Mouse (Mus musculus) embryonic facial prominence, embryonic 15.5 days (tissue): ENCODE measurements around the gene 2210408I21Rik. TPM values are rescaled to one million over a fixed set of nuclear protein-coding genes. Genes with fewer than 3 reads are reported as not detected.
"Not testable (repeated sequence)": the region's sequence is repeated elsewhere in the genome, so short reads cannot be mapped to it uniquely, and the experiment has no call there.

Source experiments
- ATAC-seq: fragments of 200-750 bp; cut with Nextera tagmentation; 2 replicates; pipeline ENCODE4 v1.8.0; 2017; ENCODE audit warnings: low read depth, moderate TSS enrichment; ENCODE audit not compliant: insufficient number of reproducible peaks, low FRiP score, low TSS enrichment
- H3K27ac ChIP-seq: fragments of 300-500 bp; sonication (generic); replicated peaks from 2 replicates; pipeline ENCODE4 v1.5.1; 2015; ENCODE audit warnings: mild to moderate bottlenecking, inconsistent platforms
- H3K27me3 ChIP-seq: fragments of 300-500 bp; sonication (generic); 2 replicates; pipeline ENCODE4 v1.6.1; 2015; ENCODE audit warnings: inconsistent platforms
- H3K36me3 ChIP-seq: fragments of 300-500 bp; sonication (generic); 2 replicates; pipeline ENCODE4 v1.6.1; 2015; ENCODE audit warnings: mild to moderate bottlenecking, inconsistent platforms
- H3K4me1 ChIP-seq: fragments of 300-500 bp; sonication (generic); 2 replicates; pipeline ENCODE4 v1.6.1; 2015; ENCODE audit warnings: inconsistent platforms
- H3K4me2 ChIP-seq: fragments of 300-500 bp; sonication (generic); replicated peaks from 2 replicates; pipeline ENCODE4 v1.6.1; 2015; ENCODE audit warnings: mild to moderate bottlenecking, inconsistent platforms
- H3K4me3 ChIP-seq: fragments of 300-500 bp; sonication (generic); replicated peaks from 2 replicates; pipeline ENCODE4 v1.5.1; 2015; ENCODE audit warnings: mild to moderate bottlenecking, inconsistent platforms
- H3K9ac ChIP-seq: fragments of 300-500 bp; sonication (generic); 2 replicates; pipeline ENCODE4 v1.6.1; 2015; ENCODE audit warnings: inconsistent platforms
- H3K9me3 ChIP-seq: fragments of 300-500 bp; sonication (generic); replicated peaks from 2 replicates; pipeline ENCODE4 v1.6.1; 2016; ENCODE audit warnings: inconsistent platforms
- WGBS: fragments of 180-500 bp; shearing (Covaris S2); methylation state at CpG from one replicate; pipeline ENCODE4 v1.1.7; 2015; 5-methylcytosine and 5-hydroxymethylcytosine counted together
- polyA plus RNA-seq: library from polyadenylated mRNA; unstranded; fragments of >200 nt; fragmentation: Nextera tagmentation; extraction: Ambion mirVana; gene quantifications from 2 replicates; pipeline ENCODE4 v1.2.1, GENCODE M21; 2015

2210408I21Rik gene
- polyA plus RNA-seq, result 10.7 and 11.0 TPM in 2 replicates

DNA sequence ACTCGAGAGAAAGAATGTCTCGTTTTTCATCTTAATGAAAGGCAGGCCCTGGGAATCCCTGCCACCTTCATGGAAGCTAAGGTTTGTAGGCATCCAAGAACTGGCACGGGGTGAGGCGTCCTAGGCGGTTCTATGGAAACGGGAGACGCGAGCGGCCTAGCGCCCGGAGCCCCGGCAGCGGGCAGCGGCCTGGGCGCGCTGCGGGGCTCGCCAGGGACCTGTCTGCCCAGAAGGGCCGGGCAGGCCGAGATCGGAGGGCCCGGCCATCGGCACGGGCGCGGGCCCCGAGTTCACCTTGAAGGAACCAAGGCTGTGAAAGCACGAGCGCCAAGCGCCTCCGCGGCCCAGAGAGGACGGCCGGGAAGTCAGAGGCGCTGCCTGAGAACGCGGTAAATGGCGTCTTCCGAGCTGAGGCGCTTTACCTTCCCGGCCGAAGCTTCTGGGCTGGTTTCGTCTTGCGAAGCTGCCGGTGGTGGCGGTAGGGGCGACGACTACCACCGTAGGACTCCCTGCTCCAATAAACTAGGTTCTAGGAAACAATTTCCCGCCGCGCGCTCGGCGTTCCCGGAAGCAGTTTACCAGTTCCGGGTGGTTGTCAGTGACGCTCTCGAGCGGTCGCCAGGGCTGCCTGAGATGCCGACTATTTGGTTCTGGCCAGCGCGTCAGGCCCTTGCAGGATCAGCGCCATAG, at the start of gene 2210408I21Rik, which contains the start of gene Slf1:
Gene 2210408I21Rik (plus strand): TSS at position 610 of the 690 bp plus-strand sequence.
Gene Slf1 (minus strand): TSS at position 543 of the 690 bp plus-strand sequence.
- Histone ChIP-seq H3K36me3 (no peaks in the 10 kb centered on the region), H3K4me2 (peak within 1 kb of the TSS; percentile 58), H3K9ac (peak within 1 kb of the TSS; percentile 82), H3K4me1 (0 out of 2 replicates have a peak, but pooled peaks cover 5% of the 10 kb centered on the region), H3K4me3 (peak within 1 kb of the TSS; percentile 75), H3K9me3 (no peaks in the 10 kb centered on the region), H3K27ac (peak within 1 kb of the TSS; percentile 88), H3K27me3 (no peaks in the 10 kb centered on the region)
- under 1% methylated on average over 65 of the region's 65 CpGs for WGBS
- ATAC-seq, result peak; percentile 96

DNA sequence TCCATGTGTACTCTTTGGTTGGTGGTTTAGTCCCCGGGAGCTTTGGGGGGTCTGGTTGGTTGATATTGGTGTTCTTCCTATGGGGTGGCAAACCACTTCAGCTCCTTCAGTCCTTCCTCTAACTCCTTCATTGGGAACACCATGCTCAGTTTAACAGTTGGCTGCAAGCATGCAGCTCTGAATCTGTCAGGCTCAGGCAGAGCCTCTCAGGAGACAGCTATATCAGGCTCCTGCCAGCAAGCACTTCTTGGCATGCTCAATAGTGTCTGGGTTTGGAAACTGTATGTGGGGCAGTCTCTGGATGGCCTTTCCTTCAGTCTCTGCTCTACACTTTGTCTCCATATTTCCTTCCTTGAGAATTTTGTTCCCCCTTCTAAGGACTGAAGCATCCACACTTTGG, 42.5 kb upstream of the 2210408I21Rik start:
- 97% methylated on average over 1 of the region's 1 CpGs for WGBS
- ATAC-seq, H3K4me1 ChIP-seq: not testable (repeated sequence)

DNA sequence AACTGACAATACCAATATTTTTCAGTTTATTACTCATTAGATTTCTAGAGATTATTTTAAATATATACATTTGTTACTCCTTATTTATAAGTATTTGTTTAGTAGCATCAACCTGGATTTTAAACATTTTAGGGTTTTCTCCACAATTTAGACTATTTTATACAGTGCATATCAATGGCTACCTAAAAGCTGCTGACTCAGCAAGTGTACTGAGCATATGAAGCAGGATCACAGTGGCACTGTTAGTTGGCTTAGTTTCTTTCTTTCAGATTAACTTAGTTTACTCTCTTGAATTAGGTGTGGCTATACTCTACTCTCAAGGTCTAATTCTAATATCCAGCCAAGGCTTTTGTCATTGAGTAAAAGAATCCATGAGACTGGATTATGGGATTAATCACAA, 27.6 kb upstream of the 2210408I21Rik start:
- Histone ChIP-seq H3K4me2 (no peak overlapping the region), H3K9ac (no peak overlapping the region), H3K27me3 (no peaks in the 10 kb centered on the region), H3K4me1 (no peaks in the 10 kb centered on the region), H3K9me3 (no peaks in the 10 kb centered on the region), H3K27ac (no peak overlapping the region), H3K36me3 (peaks cover 10% of the 10 kb centered on the region; the same call in 1 of the 2 replicates), H3K4me3 (no peak overlapping the region)
- no peak for ATAC-seq

More for the DNA sequence above, 42.5 kb upstream of the 2210408I21Rik start:
- not testable (repeated sequence) for H3K36me3 ChIP-seq, H3K9ac ChIP-seq, H3K27me3 ChIP-seq, H3K27ac ChIP-seq, H3K4me2 ChIP-seq, H3K4me3 ChIP-seq, H3K9me3 ChIP-seq

DNA sequence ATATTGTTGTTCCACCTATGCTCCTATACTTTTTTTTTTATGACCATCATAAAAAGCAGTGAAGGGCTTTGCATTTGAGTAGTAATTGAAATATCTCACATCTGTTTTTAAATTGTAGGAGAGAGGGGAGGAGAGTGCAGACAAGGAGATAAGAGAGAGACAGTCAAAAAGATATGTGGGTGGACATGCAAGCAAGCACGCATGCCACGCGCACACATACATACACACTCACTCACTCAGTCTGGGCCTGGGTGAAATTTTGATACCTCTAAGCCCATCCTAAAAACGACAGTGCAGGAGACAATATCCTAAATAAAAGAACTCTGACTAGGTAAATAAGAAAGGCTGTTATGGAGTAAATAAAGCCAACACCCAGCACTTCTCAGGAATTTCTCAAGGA, 16.6 kb upstream of the 2210408I21Rik start:
- ATAC-seq, result no peak
- H3K4me3 ChIP-seq, result no peak overlapping the region
- H3K27ac ChIP-seq, result no peak overlapping the region
- no peaks in the 10 kb centered on the region for H3K4me1 ChIP-seq
- 93% methylated on average over 4 of the region's 4 CpGs for WGBS
- H3K9ac ChIP-seq, result no peak overlapping the region
- no peaks in the 10 kb centered on the region for H3K36me3 ChIP-seq
- no peaks in the 10 kb centered on the region for H3K9me3 ChIP-seq
- H3K4me2 ChIP-seq, result no peak overlapping the region
- H3K27me3 ChIP-seq, result no peaks in the 10 kb centered on the region

DNA sequence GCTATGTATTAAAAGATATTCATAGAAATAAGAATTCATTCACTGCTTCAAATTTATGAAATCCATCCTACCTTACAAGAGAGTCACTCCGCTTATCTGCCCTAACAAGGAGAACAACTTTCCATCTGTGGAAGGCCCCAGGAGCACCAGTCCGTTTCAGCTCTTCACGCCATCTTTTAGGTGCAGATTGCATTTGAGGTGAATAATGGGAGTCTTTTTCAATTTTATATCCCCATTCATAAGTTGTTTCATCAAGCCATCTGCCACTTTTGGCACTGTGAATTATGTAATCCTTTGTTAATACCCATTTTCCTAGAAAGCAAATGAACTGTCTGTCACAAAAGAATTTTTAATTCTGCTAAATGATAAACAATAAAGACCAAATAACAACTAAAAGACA, 10.2 kb upstream of the 2210408I21Rik start:
- H3K9me3 ChIP-seq, result no peaks in the 10 kb centered on the region
- no peaks in the 10 kb centered on the region for H3K4me1 ChIP-seq
- no peak overlapping the region for H3K4me3 ChIP-seq
- H3K36me3 ChIP-seq, result peaks cover 7% of the 10 kb centered on the region; the same call in 1 of the 2 replicates
- H3K9ac ChIP-seq, result no peak overlapping the region
- no peak overlapping the region for H3K4me2 ChIP-seq
- 94% methylated on average over 3 of the region's 3 CpGs for WGBS
- H3K27ac ChIP-seq, result no peak overlapping the region
- ATAC-seq, result no peak
- H3K27me3 ChIP-seq, result no peaks in the 10 kb centered on the region

DNA sequence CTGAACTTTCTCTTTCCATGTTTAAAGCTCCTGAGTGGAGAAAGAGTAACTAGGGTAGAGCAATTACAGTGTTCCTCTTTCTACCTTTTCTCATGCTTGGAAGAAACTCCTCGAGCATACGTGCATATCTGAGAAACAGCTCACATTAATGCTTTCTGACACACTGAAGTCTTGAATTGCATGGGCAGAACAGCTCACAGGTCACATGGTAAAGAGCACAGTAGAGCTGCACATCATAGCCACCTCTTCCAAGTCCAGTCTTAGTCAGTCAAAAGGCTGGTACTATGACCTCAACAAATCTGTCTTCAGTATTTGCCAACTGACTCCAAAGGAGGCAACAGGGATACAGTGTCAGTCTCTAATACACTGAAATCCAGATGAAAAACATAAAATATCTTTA, 7.1 kb upstream of the 2210408I21Rik start:
- no peak for ATAC-seq
- Histone ChIP-seq H3K4me2 (no peak overlapping the region), H3K9ac (no peak overlapping the region), H3K36me3 (peaks cover 7% of the 10 kb centered on the region; the same call in 1 of the 2 replicates), H3K9me3 (no peaks in the 10 kb centered on the region), H3K4me1 (no peaks in the 10 kb centered on the region), H3K4me3 (no peak overlapping the region), H3K27me3 (no peaks in the 10 kb centered on the region), H3K27ac (no peak overlapping the region)
- 64% methylated on average over 2 of the region's 2 CpGs for WGBS

DNA sequence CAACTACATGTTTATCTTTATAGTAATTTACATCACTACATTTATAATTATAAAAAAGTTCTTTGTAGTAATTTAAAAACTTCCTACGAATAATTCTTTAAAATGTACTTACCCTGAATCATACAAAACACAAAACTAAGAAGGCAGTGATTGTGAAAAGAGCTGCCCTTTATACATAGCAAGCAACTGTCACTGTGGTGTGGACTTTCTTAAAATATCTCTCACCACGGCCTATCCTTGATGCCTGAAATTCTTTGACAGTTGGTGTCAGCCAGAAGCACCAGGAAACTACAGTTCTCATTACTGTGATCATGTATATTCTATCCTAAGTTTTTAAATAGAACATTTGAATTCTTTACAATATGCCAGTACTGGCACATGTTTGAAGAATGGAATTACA, 4.2 kb upstream of the 2210408I21Rik start:
- Histone ChIP-seq H3K9me3 (no peaks in the 10 kb centered on the region), H3K4me1 (0 out of 2 replicates have a peak, but pooled peaks cover under 1% of the 10 kb centered on the region), H3K4me3 (no peak overlapping the region), H3K36me3 (no peaks in the 10 kb centered on the region), H3K27ac (no peak overlapping the region), H3K9ac (no peak overlapping the region), H3K4me2 (no peak overlapping the region), H3K27me3 (no peaks in the 10 kb centered on the region)
- WGBS, result 79% methylated on average over 2 of the region's 2 CpGs
- no peak for ATAC-seq

DNA sequence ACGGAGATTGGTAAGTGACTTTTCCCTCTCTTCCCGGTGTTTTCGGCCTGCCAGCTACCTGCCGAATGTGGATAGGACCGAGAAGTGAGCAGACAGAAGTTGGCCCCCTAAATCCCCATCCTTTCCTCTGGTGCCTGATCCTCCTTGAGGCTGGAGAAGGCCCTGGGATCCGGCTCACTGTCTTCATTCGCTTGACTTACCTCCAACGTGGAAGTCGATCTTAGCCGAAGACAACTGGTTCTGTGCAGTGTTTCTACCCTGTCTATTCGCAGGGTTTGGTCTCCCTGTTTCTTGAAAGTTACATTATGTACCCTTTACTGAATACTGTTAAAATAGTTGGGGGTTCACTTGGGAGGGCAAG, 261 bp downstream of the 2210408I21Rik start:
- Histone ChIP-seq H3K27me3 (no peaks in the 10 kb centered on the region), H3K9ac (peak overlapping the region; percentile 47), H3K36me3 (no peaks in the 10 kb centered on the region), H3K27ac (peak overlapping the region; percentile 88; the same call in 1 of the 2 replicates), H3K4me2 (peak overlapping the region; percentile 53), H3K4me3 (peak overlapping the region; percentile 75), H3K9me3 (no peaks in the 10 kb centered on the region), H3K4me1 (0 out of 2 replicates have a peak, but pooled peaks cover 5% of the 10 kb centered on the region)
- WGBS, result under 1% methylated on average over 11 of the region's 11 CpGs
- ATAC-seq, result peak; percentile 64; the same call in 1 of the 2 replicates

DNA sequence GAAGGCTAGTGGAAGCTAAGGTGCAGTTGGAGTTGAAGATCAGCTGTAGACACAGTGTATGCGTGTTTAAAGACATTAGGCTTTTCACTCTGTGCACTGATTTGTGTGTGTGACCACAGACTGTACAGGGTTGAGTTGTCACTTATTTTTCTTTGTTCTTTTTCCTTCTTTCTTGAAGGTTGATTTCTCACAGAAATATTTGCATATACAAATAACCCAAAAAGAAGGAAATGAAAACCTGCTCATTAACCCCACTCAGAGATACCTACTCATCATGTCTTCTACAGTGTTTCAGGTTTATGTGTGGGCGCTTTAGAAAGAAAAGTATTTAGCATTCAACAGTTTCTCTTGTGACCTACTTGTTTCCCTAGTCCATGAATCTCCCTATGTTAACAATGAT, 5.5 kb downstream of the 2210408I21Rik start:
- Histone ChIP-seq H3K27me3 (no peaks in the 10 kb centered on the region), H3K4me3 (no peak overlapping the region), H3K9me3 (no peaks in the 10 kb centered on the region), H3K36me3 (no peaks in the 10 kb centered on the region), H3K4me2 (no peak overlapping the region), H3K4me1 (0 out of 2 replicates have a peak, but pooled peaks cover 5% of the 10 kb centered on the region), H3K27ac (no peak overlapping the region), H3K9ac (no peak overlapping the region)
- WGBS, result 94% methylated on average over 2 of the region's 2 CpGs
- ATAC-seq, result no peak

DNA sequence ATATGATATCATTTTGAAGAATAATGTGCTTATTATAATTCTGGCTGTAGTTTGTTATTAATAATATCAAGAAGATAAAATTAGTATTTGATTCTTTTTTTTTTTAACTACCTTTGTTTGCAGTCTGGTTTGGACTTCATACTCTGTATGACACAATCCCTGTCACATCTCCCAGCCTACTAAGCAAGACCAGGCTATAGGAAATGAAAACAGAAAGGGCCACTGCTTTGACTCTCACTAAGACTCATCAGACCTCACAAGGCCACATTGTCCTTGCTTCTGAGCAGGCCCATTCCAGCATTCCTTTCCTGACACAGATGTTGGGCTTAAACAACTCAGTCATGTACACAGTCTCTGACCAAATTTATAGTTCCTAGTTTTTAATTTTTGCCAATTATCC, 42.6 kb downstream of the 2210408I21Rik start:
- Histone ChIP-seq H3K4me2 (no peak overlapping the region), H3K9me3 (no peaks in the 10 kb centered on the region), H3K9ac (no peak overlapping the region), H3K4me1 (no peaks in the 10 kb centered on the region), H3K4me3 (no peak overlapping the region), H3K36me3 (no peaks in the 10 kb centered on the region), H3K27me3 (no peaks in the 10 kb centered on the region), H3K27ac (no peak overlapping the region)
- no peak for ATAC-seq

DNA sequence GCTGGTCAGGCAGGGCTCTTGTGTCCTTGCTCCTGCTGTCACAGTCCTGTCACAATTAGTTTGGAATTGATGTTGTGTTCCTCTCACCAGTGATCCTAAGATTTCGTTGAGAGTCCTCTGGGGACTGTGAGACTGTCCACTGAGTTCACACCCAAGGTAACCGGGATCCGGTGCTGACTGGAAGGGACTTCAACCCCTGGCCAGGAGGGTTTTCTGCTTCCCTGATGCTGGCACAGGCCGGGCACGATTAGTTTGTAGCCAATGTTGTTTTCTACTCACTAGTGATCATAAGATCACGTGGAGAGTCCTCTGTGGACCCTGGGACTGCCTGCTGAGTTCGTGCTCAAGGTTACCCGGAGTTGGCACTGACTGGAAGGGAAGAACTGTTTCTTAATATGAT, 55.3 kb downstream of the 2210408I21Rik start:
- Histone ChIP-seq H3K9me3 (no peaks in the 10 kb centered on the region), H3K4me1 (no peaks in the 10 kb centered on the region), H3K27ac (no peak overlapping the region), H3K9ac (no peak overlapping the region), H3K4me3 (no peak overlapping the region), H3K4me2 (no peak overlapping the region), H3K36me3 (no peaks in the 10 kb centered on the region), H3K27me3 (no peaks in the 10 kb centered on the region)
- ATAC-seq, result no peak
- WGBS, result 90% methylated on average over 8 of the region's 8 CpGs

DNA sequence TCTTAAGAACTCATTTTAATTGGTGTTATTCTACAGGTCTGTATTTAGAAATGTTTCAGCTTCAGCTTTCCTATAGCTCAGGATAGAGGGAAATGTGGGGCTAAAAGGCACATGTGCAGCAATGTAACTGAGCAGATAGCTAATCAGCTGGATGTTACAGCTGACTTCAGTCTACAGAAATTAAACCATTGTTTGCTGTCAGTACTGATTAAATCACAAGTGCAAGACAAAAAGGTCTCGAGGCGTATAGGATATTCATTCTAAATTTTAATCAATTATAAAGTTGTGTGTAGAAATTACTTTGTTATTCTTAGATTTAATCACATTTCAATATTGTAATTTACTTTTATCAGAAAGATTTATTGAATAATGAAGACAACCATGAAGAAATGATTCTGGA, 56.9 kb downstream of the 2210408I21Rik start:
- no peak overlapping the region for H3K27ac ChIP-seq
- ATAC-seq, result no peak
- H3K36me3 ChIP-seq, result no peaks in the 10 kb centered on the region
- H3K4me1 ChIP-seq, result no peaks in the 10 kb centered on the region
- H3K9me3 ChIP-seq, result no peaks in the 10 kb centered on the region
- H3K9ac ChIP-seq, result no peak overlapping the region
- WGBS, result 74% methylated on average over 2 of the region's 2 CpGs
- H3K4me3 ChIP-seq, result no peak overlapping the region
- no peak overlapping the region for H3K4me2 ChIP-seq
- H3K27me3 ChIP-seq, result no peaks in the 10 kb centered on the region
